Mouse (Mus musculus) heart, adult 18-20 months (tissue): ENCODE data around the gene Spata16. TPM values are rescaled to one million over a fixed set of nuclear protein-coding genes. Genes with fewer than 3 reads are reported as not detected.

ENCODE experiments used
- DNase-seq, 2 experiments: peaks; one replicate each; pipeline ENCODE4 v3.0.0; 2021 to 2022; ENCODE audit warnings: mixed read lengths in 1 of 2
- total RNA-seq, 2 experiments: library from RNA; stranded (reverse); gene quantifications; 2 replicates each; pipeline ENCODE4 v1.2.3; 2021

Gene Spata16
- total RNA-seq, 2 experiments from 2014 or later: not detected

DNA sequence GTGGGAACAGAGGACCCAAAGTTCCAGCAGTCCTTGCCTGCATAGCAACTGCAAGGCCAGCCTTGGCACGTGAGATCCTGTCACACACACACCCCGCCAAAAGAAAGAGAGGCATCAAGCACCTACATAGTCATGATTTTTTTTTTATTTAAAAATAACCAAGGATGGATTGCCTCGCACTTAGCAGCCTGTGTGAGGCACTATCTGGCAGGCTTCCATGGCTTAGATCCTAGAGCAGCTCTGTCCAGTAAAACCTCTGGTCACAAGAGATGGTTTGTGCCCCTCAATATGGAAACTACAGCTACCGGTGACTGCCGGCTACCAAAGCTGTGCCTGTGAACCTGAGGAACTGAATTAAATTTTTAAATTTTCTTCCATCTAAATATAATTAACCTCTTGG lies 195.5 kb downstream of the Spata16 start:
- DNase-seq: no peak

DNA sequence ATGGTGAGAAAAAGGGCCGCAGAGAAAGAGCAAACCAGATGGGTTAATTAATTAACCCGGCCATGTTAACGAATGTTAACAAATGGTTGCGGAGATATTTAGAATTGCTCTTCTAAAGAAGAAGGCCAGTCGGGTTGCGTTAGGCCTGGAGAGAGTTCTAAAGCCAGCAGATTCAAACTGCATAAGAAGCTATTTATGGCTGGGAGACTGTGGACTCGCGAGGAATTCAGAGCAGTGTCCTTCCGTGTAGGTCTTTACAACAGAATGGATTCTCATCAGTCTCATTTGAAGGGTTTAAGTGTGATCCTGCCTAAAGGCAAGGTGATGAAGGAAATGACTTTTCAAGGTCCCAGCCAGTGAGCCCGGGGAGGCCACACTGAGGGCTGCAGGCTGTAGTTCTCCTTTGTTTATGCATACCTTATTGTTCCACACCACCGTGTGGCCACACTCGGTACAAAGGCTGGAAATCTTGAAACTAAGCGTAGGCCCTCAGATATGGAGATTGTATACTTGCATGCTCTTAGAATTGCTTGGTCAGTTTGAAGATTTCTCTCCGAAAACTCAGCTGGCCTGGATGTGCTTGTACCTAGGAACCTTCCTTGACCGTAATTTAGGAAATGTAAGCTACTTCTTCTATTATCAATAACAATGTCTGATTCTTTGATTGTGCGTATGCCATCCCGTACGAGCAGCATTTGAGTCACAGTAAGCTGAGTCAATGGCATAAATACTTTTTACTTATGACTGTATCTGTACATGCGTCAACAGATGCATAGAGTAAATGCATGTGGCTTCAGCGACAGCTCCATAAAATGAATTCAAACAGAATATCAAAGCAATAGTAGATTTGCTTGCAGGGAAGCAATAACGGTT lies 197.0 kb downstream of the Spata16 start:
- no peak for DNase-seq

DNA sequence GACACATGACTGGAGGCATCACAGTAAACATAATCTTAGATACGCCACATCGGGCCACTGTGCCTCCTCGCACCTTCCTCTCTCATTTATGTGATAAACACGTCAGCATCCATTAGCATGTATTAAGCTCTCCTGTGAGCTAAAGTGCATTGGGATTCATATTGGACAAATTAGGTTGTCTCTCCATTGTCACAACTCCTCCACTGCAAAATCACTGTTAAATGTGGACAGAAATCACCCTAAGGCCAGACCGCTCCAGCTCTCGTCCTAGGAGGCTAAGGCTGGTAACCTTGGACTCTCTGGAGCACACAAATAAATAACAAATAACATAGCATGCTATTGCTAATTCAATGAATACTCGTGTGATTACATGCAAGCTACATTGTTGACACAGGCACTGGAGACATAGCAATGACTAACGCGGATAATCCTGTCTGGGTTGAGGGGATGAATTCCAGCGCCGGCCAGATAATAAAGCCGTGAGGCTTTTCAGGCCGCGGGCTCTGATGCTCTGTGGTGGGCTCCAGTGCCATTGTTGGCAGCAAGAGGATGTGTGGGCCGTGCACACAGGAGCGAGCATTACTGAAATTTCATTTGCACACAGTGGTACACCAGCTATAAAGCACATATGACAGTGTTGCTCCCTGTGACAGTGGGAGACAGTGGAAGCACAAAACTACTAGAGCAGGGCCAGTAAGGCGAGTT lies 197.8 kb downstream of the Spata16 start:
- DNase-seq: no peak

DNA sequence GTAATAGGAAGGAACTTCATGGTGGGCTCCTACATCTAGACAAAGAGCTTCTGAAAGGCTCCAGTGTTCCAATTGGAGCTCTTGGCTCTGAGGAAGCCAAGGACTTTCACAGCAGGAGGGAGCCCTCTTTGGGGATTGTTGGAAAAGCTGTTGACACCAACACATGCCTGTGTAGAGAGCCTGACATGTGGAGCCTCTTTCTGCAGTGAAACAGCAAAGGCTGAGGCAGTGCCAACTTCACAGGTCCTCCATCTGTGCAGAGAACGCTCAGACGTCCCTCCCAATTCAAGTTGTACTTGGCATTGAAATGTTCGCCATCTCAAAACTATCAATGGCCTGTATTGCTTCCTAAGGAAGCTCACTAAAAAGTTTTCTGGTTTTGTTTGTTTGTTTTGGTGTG lies 207.6 kb downstream of the Spata16 start:
- no peak for DNase-seq

DNA sequence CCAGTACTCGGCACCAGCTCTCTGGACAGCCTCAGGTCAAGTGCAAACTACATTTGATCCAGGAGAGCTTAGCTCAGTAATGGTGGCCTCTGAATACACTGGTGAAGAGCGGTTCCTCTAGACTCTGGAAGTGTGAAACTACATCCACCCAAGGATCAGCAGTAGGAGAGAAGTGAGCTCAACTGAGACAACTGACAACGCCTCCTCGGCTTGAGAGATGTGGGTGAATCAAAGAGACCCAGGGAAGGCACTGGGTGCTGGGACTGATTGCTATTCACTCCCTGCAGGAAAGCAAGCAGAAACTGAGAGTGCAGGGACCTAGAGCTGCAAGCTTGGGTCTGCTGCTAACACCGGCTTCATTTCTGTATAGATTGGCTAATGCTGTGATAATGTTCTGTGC lies 210.5 kb downstream of the Spata16 start:
- DNase-seq: no peak

DNA sequence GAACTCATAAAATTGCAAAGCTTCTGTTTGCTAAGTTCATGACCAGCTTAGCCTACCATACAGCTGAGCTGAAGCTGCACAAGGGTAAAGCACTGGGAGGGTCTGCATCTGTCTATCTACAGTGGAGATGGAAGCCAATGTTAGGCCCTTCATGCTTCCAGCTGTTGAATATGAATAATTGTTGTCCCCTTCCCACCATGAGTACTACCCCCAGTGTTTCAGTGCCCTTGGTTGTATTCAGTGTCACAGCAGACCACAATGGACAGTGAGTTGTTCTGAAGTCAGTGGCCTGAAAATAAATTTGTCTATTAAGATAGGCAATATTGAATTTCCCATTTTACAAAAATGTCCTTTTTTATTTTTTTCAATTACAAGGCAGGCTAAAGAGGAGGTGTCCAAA lies 212.8 kb downstream of the Spata16 start:
- no peak for DNase-seq

DNA sequence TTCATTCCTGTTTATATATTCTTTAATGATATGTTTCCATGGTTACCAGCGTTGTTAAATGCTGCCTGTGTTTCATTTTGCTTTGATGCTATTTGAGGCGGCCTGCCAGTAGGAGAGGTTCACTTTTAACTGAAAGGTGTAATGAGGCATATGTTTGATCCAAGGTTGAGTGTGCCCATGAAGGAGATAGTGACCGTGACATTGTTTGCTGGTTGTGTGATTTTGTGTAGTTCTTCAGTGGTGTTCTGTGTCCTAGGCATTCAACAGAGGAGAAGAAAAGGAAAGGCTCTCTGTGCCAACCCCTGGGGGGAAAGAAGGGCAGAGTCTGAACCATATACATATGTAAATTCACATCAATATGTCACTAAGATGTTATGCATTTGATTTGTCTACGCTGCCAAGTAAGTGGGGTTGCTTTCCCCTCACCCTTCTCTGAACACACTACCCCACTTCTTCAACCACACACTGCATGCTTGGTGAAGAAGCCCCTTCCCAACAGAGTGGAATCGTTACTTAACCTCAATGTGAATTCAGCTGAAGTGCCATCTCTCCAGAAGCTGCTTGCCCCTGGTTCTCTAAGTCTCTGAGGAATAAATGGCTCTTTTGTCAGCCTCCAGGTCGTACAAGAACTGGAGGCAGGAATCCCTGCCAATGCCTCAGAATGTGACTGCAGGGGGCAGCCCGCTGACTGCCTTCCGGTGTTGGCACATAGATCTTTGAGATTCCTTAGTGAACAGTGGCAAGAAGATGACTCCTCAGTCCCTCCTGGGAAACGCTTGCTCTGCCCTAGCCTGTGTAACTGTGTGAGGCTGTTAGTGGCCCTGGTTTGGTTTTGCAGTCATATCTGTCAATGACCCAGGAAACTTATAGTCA lies 213.5 kb downstream of the Spata16 start:
- DNase-seq: no peak

DNA sequence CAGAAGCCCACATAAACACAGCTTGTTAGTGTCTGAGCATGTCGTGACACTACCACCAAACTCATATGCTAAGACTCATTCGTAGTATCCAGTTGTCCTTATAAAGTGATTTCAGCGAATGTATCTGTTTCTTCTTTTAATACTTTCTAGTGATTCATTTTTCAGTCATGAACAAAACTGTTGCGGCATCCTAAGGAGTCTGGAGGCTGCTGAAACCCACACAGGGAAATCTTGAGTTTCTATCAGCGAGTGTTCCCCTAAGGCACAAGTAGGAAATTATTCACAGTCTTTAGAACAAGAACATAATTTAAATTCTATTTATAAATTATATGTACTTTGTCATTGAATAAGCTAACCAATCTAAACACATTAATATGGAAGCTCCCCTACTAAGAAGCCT lies 216.1 kb downstream of the Spata16 start:
- no peak for DNase-seq

DNA sequence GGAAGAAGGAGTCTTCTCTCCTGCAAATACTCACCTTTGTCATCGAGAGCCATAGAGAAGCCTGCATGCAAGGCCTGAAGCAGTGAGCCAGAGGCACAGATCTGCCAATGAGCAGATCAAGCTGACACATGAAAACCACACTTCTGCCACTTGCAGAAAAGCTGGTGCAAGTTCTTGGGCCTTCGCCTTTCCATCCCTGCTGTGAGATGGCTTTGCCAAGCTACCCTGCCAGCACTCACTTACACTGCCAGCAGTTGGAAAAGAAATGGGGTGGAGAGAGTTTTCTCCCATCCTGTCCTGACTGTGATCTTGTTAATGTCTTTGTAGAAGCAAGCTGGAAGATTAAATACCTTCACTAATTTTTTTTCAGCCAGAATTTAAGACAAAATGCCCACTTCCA lies 237.3 kb downstream of the Spata16 start:
- DNase-seq: no peak

DNA sequence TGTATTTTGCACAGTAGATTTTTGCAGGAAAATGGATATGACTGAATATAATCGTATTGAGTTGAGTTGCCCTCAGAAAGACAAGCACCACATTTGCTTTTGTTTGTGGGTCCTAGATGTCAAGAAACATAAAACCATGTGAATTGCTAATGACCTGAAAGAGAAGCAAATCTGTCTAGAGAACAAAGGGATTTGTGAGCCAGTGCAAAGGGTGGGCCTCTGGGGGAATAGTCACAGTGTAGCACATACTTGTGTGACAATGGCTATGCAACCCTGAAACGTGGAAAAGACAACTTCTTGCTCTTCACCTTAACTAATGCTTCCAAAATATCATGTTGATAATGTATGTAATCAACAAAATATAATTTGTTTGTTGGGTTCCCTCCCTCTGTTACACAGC lies 239.9 kb downstream of the Spata16 start:
- no peak for DNase-seq

DNA sequence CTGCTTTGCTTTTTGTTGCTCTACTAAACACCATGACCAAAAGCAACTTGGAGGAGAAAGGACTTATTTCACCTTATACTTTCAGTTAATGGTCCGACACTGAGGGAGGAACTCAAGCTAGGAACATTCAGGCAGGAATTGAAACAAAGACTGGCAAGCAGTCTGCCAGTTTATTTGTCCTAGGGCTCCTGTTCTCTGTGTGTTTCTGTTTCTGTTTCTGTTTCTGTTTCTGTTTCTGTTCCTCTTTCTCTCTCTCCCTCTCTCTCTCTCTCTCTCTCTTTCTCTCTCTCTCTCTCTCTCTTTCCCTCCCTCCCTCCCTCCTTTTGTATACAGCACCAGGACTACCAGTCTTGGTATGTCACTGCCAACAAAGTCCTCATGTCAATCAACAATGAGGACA lies 279.2 kb downstream of the Spata16 start:
- DNase-seq: no peak

DNA sequence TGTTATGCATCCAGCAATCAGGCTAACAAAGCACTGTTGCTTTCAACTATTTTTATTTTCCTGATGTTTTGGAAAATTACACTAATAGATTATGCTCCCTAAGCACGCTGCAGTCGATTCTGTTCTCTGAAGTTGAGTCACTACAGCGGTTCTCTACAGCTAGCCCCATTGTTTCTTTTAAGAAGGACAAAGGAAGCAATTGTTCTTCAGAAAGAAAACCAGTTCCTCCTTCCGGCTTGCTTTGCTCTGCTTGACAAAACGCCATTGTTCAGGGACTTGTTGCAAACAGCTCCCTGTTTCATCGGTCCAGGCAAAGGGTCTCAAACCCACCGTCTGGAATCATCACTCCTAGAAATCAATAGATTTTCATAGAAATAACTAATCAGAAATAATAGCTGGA lies 283.6 kb downstream of the Spata16 start:
- DNase-seq: no peak

DNA sequence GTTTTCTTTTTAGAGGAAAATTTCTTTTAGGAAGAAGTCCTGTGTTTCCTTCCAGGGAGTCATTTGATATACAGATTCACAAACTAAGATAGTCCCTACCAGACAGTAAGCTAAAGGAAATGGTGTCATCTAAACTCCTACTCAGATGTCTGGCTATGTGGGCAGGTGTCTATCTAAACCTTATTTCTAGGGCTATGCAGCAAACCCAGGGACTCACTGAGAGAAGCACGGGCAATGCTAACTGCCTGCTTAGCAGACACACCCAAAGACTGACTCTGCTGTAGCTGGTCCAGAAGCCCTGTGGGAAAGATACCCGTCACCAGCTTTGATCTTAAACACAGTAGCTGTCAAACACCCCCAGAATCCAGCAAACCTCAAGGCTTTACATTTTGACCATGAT lies 284.2 kb downstream of the Spata16 start:
- no peak for DNase-seq

DNA sequence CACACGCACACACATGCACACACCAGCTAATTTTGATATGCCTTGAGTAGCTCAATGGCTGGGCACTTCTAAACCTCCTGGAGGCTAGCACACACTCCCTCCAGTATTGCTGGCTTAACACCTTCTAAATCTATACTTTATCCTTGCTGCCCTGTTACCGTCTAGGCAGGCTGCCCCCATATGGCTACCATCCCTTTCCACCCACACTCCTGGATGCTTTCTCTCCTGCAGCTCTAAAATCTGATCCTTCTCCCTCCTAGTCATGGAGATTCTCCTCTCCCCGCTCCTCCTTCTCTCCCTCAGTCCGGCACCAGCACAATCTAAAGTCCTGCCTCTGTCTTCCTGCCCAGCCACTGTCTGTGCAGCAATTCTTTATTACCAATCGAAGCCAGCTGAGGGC lies 286.0 kb downstream of the Spata16 start:
- DNase-seq: no peak

DNA sequence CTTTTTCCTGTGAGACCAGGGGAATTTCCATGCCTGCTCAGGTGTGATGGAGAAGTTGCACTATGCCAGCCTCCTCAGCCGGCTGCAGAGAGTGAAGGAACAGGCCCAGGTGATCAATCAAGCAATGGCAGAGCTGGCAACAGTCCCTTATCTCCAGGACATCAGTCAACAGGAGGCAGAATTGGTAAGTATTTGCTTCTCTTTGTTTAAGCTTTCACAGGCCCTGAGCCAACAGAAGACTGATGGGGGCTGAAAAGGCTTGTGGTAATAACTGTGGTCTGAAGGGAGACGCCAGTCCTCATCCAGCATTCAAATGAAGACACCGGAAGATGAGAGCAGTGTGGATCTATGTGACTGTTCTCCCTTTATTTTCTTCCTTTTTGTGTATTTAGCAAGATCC lies 286.8 kb downstream of the Spata16 start:
- DNase-seq: no peak

DNA sequence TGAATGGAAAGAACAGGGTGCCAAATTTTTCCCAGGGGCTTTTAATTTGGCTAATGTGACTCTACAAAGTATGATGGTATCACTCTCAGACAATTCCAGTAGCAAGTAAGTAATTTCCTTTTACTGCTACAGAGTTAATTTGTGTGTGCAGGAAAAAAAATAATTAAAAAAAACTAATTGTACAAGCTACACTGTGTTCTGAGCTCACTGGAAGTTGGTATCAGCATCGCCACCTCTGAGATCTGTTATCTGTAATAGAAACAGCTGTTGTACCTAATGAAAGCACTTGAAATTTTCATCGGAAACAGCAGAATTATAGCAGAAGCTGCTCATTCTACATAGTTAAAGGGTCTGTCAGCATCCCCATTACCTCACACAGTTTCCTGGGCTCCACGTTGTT lies 295.7 kb downstream of the Spata16 start:
- DNase-seq: no peak

DNA sequence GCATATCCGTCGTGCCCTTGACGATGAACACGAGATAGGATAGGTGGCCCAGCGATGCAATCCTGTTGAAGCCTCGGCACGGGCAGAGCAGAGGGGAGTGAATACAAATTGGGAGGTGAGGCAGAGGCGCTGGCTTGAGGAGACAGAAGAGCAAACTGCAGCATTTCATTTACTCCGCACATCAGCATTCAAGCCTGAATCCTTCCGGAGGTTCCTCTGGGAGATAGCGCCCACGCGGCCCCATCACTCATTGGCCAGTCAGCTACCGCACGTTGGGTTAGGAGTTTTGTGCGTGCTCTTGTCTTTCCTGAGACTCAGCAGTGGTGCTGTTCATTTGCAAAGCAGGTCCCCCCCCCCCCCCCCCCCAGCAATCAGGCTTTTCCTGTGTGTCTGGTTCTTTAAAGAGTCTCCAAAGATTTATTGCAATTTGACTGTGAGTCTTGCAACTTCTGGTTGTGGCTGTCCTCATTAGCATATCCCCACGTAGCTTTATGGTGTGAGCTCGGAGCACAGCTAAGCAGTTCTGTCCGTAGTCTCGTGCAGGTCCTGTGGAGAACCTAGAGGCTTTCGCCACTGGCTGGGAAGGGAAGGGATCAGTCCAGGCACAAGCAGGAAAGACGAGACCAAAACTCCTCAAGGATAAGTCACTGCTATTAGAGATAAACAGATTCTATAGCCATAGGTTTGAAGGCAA lies 299.6 kb downstream of the Spata16 start:
- no peak for DNase-seq

DNA sequence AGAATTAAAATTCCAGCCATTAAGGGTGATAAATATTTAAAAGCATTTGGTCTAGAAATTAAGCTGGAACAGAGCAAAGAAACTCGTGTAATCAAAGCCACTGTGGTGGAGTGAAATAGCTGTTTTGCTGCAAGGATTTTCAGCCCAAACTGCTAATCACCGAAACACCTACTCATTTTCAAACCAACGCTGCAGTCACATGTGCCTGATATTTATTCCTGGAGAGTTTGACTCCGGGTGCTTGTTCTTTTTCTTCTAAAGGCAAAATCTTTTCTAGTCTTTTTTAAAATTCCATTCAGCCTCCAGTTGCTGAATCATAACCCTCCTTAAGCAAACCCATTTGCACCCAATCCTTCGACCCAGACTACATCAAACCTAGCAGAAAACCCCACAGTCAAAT lies 329.4 kb downstream of the Spata16 start:
- DNase-seq: no peak

DNA sequence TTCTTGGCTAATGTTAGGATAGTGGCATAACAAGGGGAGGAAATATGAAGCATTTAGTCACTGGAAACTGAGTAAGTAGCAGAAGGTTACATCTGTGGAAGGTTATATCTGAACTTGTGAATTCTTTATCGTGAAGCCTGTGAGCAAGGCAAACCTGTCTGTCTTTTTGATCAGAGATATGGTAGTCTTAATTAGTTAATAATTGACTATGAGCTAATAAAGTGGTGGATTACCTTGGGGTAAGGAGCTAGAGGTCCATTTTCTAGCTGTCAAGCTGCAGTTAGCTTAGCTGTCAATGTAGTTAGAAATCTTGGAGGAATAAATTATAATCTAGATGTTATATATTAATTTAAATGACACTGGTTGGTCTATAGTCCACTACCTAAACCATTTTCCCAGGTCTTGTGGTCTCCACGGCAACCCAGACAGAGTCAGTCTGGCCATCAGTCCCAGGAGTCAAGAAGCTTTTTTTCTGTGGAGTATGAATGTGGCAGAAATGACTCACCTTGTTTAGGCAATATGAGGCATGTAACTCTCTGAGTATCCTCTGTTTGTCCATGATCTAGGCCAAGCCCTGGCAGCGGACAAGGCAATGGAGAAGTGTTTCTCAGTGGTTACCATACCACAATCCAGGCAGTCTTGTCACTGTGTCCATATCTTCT lies 331.6 kb downstream of the Spata16 start:
- no peak for DNase-seq

DNA sequence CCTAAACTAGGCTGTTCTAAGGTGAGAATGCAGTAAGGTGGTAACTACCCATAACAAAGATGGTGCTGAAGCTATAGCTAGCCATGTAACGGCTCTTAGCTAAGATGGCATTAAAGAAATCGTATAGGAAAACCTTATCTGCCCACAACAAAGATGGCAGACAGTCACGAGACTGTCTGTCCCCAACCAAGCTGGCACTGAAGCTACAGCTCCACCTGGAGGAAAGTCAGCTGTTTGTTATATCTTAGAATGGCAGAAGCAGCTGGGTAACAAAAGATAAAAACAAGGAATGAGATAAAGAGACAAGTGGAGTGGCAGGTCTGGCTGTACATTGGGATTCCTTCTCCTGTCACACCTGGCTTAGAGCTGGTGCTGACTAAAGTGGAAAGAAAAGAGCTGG lies 333.1 kb downstream of the Spata16 start:
- no peak for DNase-seq

DNA sequence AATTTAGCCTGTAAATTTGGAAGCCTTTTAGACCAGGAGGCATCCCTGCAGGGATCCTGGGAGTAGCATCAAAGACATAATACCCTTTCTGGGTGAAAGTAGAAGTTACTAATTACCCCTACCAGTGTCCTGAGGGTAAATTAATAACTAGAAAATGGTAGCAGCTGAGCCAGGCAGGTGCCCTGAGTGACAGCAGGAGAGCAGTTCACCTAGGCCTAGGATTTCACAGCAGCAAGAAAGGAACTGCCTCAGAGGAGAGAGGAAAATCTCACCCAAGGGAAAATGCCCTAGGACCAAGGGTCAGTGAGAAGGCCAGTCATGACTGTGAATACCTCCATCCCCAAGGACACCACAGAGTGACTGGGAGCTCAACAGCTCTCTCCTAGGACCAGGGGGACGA lies 333.9 kb downstream of the Spata16 start:
- DNase-seq: no peak

DNA sequence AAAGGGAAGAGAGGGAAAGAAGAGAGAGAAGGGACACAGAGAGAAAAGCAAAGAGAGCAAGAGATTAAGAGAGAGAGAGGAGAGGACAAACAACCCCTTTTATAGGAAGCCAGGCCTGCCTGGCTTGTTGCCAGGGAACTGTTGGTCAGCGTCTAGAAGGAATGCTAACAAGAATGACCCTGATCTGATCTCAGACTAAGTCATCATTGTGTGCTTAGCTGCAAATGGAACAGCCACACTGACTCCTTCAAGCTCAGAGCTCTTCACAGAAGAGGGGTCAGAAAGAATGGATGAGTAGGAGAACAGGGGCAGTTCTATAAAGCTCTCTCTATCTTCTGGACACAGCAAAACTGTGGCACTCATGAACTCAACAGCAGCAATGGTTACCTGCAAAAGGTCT lies 334.7 kb downstream of the Spata16 start:
- DNase-seq: no peak
